Mouse (Mus musculus): Measurements from ENCODE around the gene Skint1. TPM values are rescaled to one million over a fixed set of nuclear protein-coding genes. Genes with fewer than 3 reads are reported as not detected.
"Not testable (repeated sequence)": the region's sequence is repeated elsewhere in the genome, so short reads cannot be mapped to it uniquely, and the experiment has no call there.

Gene Skint1
- polyA plus RNA-seq (2012; ENCODE audit: insufficient read depth, insufficient read length, missing spikeins) = not detected in 2 replicates

DNA sequence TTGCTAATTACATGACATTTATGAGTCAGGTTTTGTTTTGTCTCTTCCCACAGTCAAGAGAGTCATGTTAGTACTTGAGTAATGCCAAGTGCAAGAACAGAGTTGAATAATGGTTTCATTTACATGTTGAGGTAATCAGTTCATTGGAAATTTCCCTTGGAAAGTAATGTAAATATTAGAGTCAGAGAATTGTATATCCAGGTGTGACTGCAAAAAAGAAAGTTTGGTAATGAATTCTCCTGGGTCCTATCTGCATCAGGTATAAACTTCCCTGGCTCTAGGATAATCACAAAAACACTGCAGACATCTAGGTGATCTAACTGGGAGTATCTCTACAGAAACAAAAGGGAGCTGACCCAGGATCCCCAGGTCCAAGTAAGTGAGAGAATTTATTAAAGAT lies at the start of gene Skint1:
Gene Skint1, plus strand, starts transcription at position 301 of the 400 bp plus-strand sequence.
- H3K27ac ChIP-seq (replicated peaks; ENCODE audit: low read depth, low read length) = no peak within 1 kb of the TSS
- no peaks in the 10 kb centered on the region for H3K4me1 ChIP-seq (ENCODE audit: control insufficient read depth, insufficient read depth, insufficient read length, low read length)
- H3K4me3 ChIP-seq (ENCODE audit: insufficient read depth, low read depth, low read length) = no peak within 1 kb of the TSS

DNA sequence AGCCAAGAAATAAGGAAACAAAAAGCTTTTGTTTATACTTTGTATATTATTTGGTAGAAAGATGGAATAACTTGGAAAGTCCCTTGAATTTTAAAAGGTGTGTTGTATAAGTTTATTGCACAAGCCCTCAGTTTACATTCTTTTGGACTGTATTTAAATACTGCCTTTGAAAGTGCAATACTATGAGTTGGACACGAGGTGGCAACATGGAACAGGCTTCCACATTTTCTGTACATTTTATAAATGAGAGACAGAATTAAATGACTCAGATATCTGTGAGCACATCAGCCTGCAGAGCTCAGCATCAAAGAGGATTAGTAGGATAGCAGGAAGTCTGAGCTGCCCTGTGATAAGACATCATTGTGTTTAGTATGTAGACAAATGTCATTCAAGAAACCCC lies 44.8 kb upstream of the Skint1 start:
- Histone ChIP-seq H3K4me3 (ENCODE audit: insufficient read depth, low read depth, low read length) (no peak overlapping the region), H3K27ac (replicated peaks; ENCODE audit: low read depth, low read length) (no peak overlapping the region), H3K4me1 (ENCODE audit: control insufficient read depth, insufficient read depth, insufficient read length, low read length) (no peaks in the 10 kb centered on the region)

DNA sequence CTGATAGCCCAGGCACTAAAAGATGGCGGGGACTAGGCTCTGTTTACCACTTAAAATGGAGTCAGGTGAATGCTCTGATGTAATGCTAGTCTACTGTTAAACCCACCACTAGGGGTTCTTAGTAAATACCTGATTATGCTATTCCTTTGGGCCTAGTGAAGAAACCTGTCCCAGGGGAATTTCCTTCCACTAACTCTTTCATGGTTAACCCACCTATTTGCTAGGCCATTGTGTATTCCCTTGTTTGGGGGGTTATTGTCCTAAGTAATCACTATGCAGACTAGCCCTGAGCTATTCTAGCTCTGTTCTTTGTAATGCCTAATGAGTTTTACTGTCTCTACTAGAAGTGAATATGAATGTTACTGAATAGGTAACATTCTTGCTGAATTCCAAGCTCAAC lies 42.8 kb upstream of the Skint1 start:
- not testable (repeated sequence) for H3K27ac ChIP-seq (replicated peaks; ENCODE audit: low read depth, low read length); H3K4me3 ChIP-seq (ENCODE audit: insufficient read depth, low read depth, low read length); H3K4me1 ChIP-seq (ENCODE audit: control insufficient read depth, insufficient read depth, insufficient read length, low read length)

DNA sequence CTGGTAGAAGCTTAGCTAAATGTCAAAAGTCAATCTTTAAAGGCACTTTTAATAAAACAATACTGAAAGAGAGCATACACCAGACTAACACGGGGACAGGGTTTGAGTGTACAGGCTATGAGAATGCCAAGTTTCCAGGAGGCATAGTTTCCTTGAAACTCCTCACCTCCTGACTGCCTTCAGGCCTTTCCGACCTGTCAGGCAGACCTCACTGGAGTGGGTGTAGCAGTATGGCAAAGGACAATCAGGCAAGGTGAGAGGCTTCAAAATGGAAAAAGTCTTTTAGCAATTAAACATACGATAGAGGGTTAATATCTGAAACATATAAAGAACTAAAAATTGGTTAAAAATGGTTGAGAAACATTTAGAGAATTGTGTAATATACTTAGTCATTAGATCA lies 42.4 kb upstream of the Skint1 start:
- Histone ChIP-seq H3K4me1 (ENCODE audit: control insufficient read depth, insufficient read depth, insufficient read length, low read length) (no peaks in the 10 kb centered on the region), H3K4me3 (ENCODE audit: insufficient read depth, low read depth, low read length) (no peak overlapping the region), H3K27ac (replicated peaks; ENCODE audit: low read depth, low read length) (no peak overlapping the region)

DNA sequence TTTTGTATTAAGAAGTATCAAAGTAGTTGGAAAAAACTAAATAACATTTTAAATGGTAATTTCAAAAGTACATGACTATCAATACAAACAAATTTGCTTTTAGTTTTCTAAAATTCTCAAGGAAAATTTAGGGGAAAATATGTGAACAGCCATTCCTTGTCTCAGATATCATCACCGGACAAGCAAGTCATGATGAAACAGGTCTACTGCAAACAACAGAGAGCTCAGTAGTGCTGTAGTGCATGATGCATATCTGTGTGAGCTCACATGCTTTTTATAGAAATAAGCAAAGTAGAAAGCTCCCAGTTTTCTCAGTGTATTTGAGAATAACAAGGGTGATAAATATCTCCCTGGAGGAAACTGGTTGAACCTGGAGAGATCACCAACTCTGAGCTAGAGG lies 33.4 kb upstream of the Skint1 start, which contains the start of gene Skint7:
Gene Skint7, plus strand, starts transcription at position 301 of the 400 bp plus-strand sequence.
- Histone ChIP-seq H3K4me1 (ENCODE audit: control insufficient read depth, insufficient read depth, insufficient read length, low read length) (no peaks in the 10 kb centered on the region), H3K4me3 (ENCODE audit: insufficient read depth, low read depth, low read length) (no peak within 1 kb of the TSS)

DNA sequence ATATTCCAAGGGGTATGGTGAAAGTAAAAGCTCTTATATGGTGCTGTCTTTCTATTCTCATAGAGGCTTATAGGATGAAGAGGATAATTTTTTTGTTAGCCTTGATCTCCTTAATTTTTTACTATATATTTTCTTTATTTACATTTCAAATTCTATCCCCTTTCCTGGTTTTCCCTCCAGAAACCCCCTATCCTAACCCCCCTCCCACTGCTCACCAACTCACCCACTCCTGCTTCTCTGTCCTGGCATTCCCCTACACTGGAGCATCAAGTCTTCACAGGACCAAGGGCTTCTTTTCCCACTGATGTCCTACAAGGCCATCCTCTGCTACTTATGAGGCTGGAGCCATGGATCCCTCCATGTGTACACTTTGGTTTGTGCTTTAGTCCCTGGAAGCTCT lies 65.6 kb downstream of the Skint1 start, which contains the start of gene Skint4:
Gene Skint4, plus strand, starts transcription at position 301 of the 400 bp plus-strand sequence.
- Histone ChIP-seq H3K27ac (replicated peaks; ENCODE audit: low read depth, low read length) (no peak within 1 kb of the TSS), H3K4me1 (ENCODE audit: control insufficient read depth, insufficient read depth, insufficient read length, low read length) (no peaks in the 10 kb centered on the region), H3K4me3 (ENCODE audit: insufficient read depth, low read depth, low read length) (no peak within 1 kb of the TSS)

More for the DNA sequence above, 33.4 kb upstream of the Skint1 start, which contains the start of gene Skint7:
- H3K27ac ChIP-seq (replicated peaks; ENCODE audit: low read depth, low read length) = no peak within 1 kb of the TSS

Other genes starting within 250 kb of the Skint1 start
- not detected in 2 replicates for gene Slc5a9, start 103.4 kb upstream of the Skint1 start, polyA plus RNA-seq (2012; ENCODE audit: insufficient read depth, insufficient read length, missing spikeins)
- not detected in 2 replicates for gene Skint8, start 86.9 kb upstream of the Skint1 start, polyA plus RNA-seq (2012; ENCODE audit: insufficient read depth, insufficient read length, missing spikeins)
- gene Skint7, start 33.3 kb upstream of the Skint1 start, polyA plus RNA-seq (2012; ENCODE audit: insufficient read depth, insufficient read length, missing spikeins) = not detected in 2 replicates
- not detected in 2 replicates for gene Skint4, start 65.7 kb downstream of the Skint1 start, polyA plus RNA-seq (2012; ENCODE audit: insufficient read depth, insufficient read length, missing spikeins)
- gene Skint3, start 226.0 kb downstream of the Skint1 start, polyA plus RNA-seq (2012; ENCODE audit: insufficient read depth, insufficient read length, missing spikeins) = 0.36 TPM in 1 of 2 replicates, not detected in the other